Mouse (Mus musculus) liver, adult 2 months (tissue): ENCODE data around the gene H2-Aa.

Source experiments
- CTCF ChIP-seq: fragments of 200-500 bp; IDR thresholded peaks from 2 replicates; pipeline ENCODE4 v1.5.1; 2011; ENCODE audit warnings: low read depth, low read length, control low read depth
- POLR2A ChIP-seq: fragments of 200-500 bp; IDR thresholded peaks from 2 replicates; pipeline ENCODE4 v1.6.1; 2011; ENCODE audit warnings: low read length, control low read depth; ENCODE audit not compliant: insufficient read depth; ENCODE audit errors: extremely low read depth

GRCm38 (mm10) chr17:34249361-34249760 lies 38.3 kb downstream of the H2-Aa start:
- TF ChIP-seq CTCF: no peak
- TF ChIP-seq POLR2A: no peak
